Mouse (Mus musculus) embryonic facial prominence, embryonic 10.5 days (tissue): ENCODE measurements around the gene Dio1. TPM values are rescaled to one million over a fixed set of nuclear protein-coding genes. Genes with fewer than 3 reads are reported as not detected.

Experiments used
- DNase-seq: peaks from one replicate; pipeline ENCODE4 v3.0.0-alpha.2; 2017; ENCODE audit warnings: low spot score
- H3K27ac ChIP-seq: fragments of 300-500 bp; sonication (generic); replicated peaks from 2 replicates; pipeline ENCODE4 v1.5.1; 2016; ENCODE audit warnings: mild to moderate bottlenecking
- H3K27me3 ChIP-seq: fragments of 300-500 bp; sonication (generic); replicated peaks from 2 replicates; pipeline ENCODE4 v1.6.1; 2016; ENCODE audit warnings: low read depth, mild to moderate bottlenecking; ENCODE audit not compliant: poor library complexity, severe bottlenecking
- H3K36me3 ChIP-seq: fragments of 300-500 bp; sonication (generic); replicated peaks from 2 replicates; pipeline ENCODE4 v1.6.1; 2016; ENCODE audit warnings: mild to moderate bottlenecking, moderate library complexity
- H3K4me1 ChIP-seq: fragments of 300-500 bp; sonication (generic); 2 replicates; pipeline ENCODE4 v1.6.1; 2016
- H3K4me3 ChIP-seq: fragments of 300-500 bp; sonication (generic); 2 replicates; pipeline ENCODE4 v1.5.1; 2016; ENCODE audit warnings: mild to moderate bottlenecking, moderate library complexity
- H3K9me3 ChIP-seq: fragments of 300-500 bp; sonication (generic); 2 replicates; pipeline ENCODE4 v1.6.1; 2016; ENCODE audit warnings: mild to moderate bottlenecking
- WGBS: fragments of 180-500 bp; shearing (Covaris S2); methylation state at CpG from one replicate; pipeline ENCODE4 v1.1.7; 2016; 5-methylcytosine and 5-hydroxymethylcytosine counted together
- polyA plus RNA-seq: library from polyadenylated mRNA; unstranded; fragments of >200 nt; fragmentation: Nextera tagmentation; extraction: Ambion mirVana; gene quantifications from 2 replicates; pipeline ENCODE4 v1.2.1, GENCODE M21; 2016

Dio1 gene
- polyA plus RNA-seq, 1 experiment from 2014 or later = not detected

- H3K27ac ChIP-seq = no peak overlapping the region
- 82% methylated on average over 8 of the region's 8 CpGs for WGBS
- H3K4me3 ChIP-seq = no peak overlapping the region
These were observed 8.8 kb downstream of the Dio1 start for GRCm38 (mm10) chr4:107298071-107298606.

GRCm38 (mm10) chr4:107292273-107292662 lies 14.7 kb downstream of the Dio1 start:
- Histone ChIP-seq H3K27ac (no peak overlapping the region), H3K4me3 (no peak overlapping the region), H3K4me1 (peaks cover 7% of the 10 kb centered on the region; the same call in 1 of the 2 replicates), H3K36me3 (no peaks in the 10 kb centered on the region), H3K27me3 (no peaks in the 10 kb centered on the region), H3K9me3 (no peaks in the 10 kb centered on the region)
- 69% methylated on average over 4 of the region's 4 CpGs for WGBS
- DNase-seq = no peak

More at GRCm38 (mm10) chr4:107298071-107298606, 8.8 kb downstream of the Dio1 start:
- no peaks in the 10 kb centered on the region for H3K36me3 ChIP-seq
- H3K9me3 ChIP-seq = no peaks in the 10 kb centered on the region
- DNase-seq = no peak
- no peaks in the 10 kb centered on the region; the same call in none of the 2 replicates for H3K4me1 ChIP-seq
- H3K27me3 ChIP-seq = no peaks in the 10 kb centered on the region

GRCm38 (mm10) chr4:107291611-107292272 lies 15.2 kb downstream of the Dio1 start:
- Histone ChIP-seq H3K27ac (no peak overlapping the region), H3K36me3 (no peaks in the 10 kb centered on the region), H3K4me3 (no peak overlapping the region), H3K4me1 (peaks cover 7% of the 10 kb centered on the region; the same call in 1 of the 2 replicates), H3K9me3 (no peaks in the 10 kb centered on the region), H3K27me3 (no peaks in the 10 kb centered on the region)
- WGBS = 89% methylated on average over 7 of the region's 7 CpGs
- no peak for DNase-seq

GRCm38 (mm10) chr4:107287517-107287916 lies 19.5 kb downstream of the Dio1 start:
- Histone ChIP-seq H3K27ac (no peak overlapping the region), H3K4me3 (no peak overlapping the region), H3K9me3 (no peaks in the 10 kb centered on the region), H3K36me3 (no peaks in the 10 kb centered on the region), H3K4me1 (peaks cover 7% of the 10 kb centered on the region; the same call in 1 of the 2 replicates), H3K27me3 (no peaks in the 10 kb centered on the region)
- no peak for DNase-seq
- WGBS = 88% methylated on average over 2 of the region's 2 CpGs

GRCm38 (mm10) chr4:107286386-107286785 lies 20.6 kb downstream of the Dio1 start:
- Histone ChIP-seq H3K4me1 (peaks cover 7% of the 10 kb centered on the region; the same call in 1 of the 2 replicates), H3K4me3 (no peak overlapping the region), H3K27me3 (no peaks in the 10 kb centered on the region), H3K9me3 (no peaks in the 10 kb centered on the region), H3K27ac (no peak overlapping the region), H3K36me3 (no peaks in the 10 kb centered on the region)
- WGBS = 95% methylated on average over 8 of the region's 8 CpGs
- no peak for DNase-seq

- H3K27me3 ChIP-seq = no peaks in the 10 kb centered on the region
- H3K36me3 ChIP-seq = peaks cover 5% of the 10 kb centered on the region; the same call in 1 of the 2 replicates
- H3K4me1 ChIP-seq = peaks cover 7% of the 10 kb centered on the region; the same call in 1 of the 2 replicates
- 78% methylated on average over 3 of the region's 3 CpGs for WGBS
- DNase-seq = no peak
- no peak overlapping the region for H3K27ac ChIP-seq
- H3K9me3 ChIP-seq = no peaks in the 10 kb centered on the region
- no peak overlapping the region for H3K4me3 ChIP-seq
These were observed 21.3 kb downstream of the Dio1 start for GRCm38 (mm10) chr4:107285446-107286200.

GRCm38 (mm10) chr4:107280843-107281475 lies 26.0 kb downstream of the Dio1 start:
- Histone ChIP-seq H3K27me3 (no peaks in the 10 kb centered on the region), H3K9me3 (no peaks in the 10 kb centered on the region), H3K4me1 (peaks cover 8% of the 10 kb centered on the region), H3K27ac (no peak overlapping the region), H3K4me3 (no peak overlapping the region), H3K36me3 (peaks cover 12% of the 10 kb centered on the region; the same call in 1 of the 2 replicates)
- WGBS = 86% methylated on average over 7 of the region's 7 CpGs
- DNase-seq = no peak

- Histone ChIP-seq H3K9me3 (no peaks in the 10 kb centered on the region), H3K4me3 (no peak overlapping the region), H3K4me1 (peaks cover 8% of the 10 kb centered on the region), H3K36me3 (peaks cover 21% of the 10 kb centered on the region; the same call in 1 of the 2 replicates), H3K27me3 (no peaks in the 10 kb centered on the region), H3K27ac (no peak overlapping the region)
- 21% methylated on average over 8 of the region's 8 CpGs for whole genome bisulfite sequencing
- DNase-seq = no peak
These were observed 28.7 kb downstream of the Dio1 start for GRCm38 (mm10) chr4:107278188-107278707.

GRCm38 (mm10) chr4:107274511-107274910 lies 32.5 kb downstream of the Dio1 start:
- H3K4me3 ChIP-seq = no peak overlapping the region
- no peak overlapping the region for H3K27ac ChIP-seq
- WGBS = 77% methylated on average over 5 of the region's 5 CpGs
- H3K9me3 ChIP-seq = no peaks in the 10 kb centered on the region
- H3K36me3 ChIP-seq = peaks cover 9% of the 10 kb centered on the region; the same call in 1 of the 2 replicates
- no peaks in the 10 kb centered on the region for H3K27me3 ChIP-seq
- no peak for DNase-seq
- peaks cover 8% of the 10 kb centered on the region for H3K4me1 ChIP-seq

- H3K27me3 ChIP-seq = no peaks in the 10 kb centered on the region
- H3K27ac ChIP-seq = no peak overlapping the region
- DNase-seq = no peak
- H3K4me3 ChIP-seq = no peak overlapping the region
- WGBS = 88% methylated on average over 4 of the region's 4 CpGs
- H3K4me1 ChIP-seq = peaks cover 7% of the 10 kb centered on the region
- H3K9me3 ChIP-seq = no peaks in the 10 kb centered on the region
- H3K36me3 ChIP-seq = peaks cover 9% of the 10 kb centered on the region; the same call in 1 of the 2 replicates
These were observed 33.3 kb downstream of the Dio1 start for GRCm38 (mm10) chr4:107273683-107274082.

GRCm38 (mm10) chr4:107260001-107260400 lies 47.0 kb downstream of the Dio1 start:
- 79% methylated on average over 4 of the region's 4 CpGs for WGBS
- Histone ChIP-seq H3K4me3 (no peak overlapping the region), H3K36me3 (peaks cover 8% of the 10 kb centered on the region), H3K27me3 (no peaks in the 10 kb centered on the region), H3K27ac (no peak overlapping the region), H3K9me3 (peaks cover 3% of the 10 kb centered on the region; the same call in 1 of the 2 replicates), H3K4me1 (no peaks in the 10 kb centered on the region)
- no peak for DNase-seq

GRCm38 (mm10) chr4:107254414-107254813 lies 52.6 kb downstream of the Dio1 start:
- Histone ChIP-seq H3K36me3 (no peaks in the 10 kb centered on the region), H3K27me3 (no peaks in the 10 kb centered on the region), H3K4me3 (peak overlapping the region; percentile 91), H3K27ac (peak overlapping the region; percentile 96), H3K4me1 (peaks cover 27% of the 10 kb centered on the region), H3K9me3 (no peaks in the 10 kb centered on the region)
- WGBS = 17% methylated on average over 3 of the region's 3 CpGs
- peak; percentile 14 for DNase-seq
